Mouse (Mus musculus) embryonic fibroblast, embryonic 13.5 days (primary cell): ENCODE measurements around the gene Nucb2. TPM values are rescaled to one million over a fixed set of nuclear protein-coding genes. Genes with fewer than 3 reads are reported as not detected.

Experiments
- H3K27ac ChIP-seq: 2 replicates; pipeline ENCODE4 v1.5.1; 2012; ENCODE audit warnings: low read length, control low read depth, inconsistent platforms; ENCODE audit not compliant: insufficient read depth
- H3K4me1 ChIP-seq: 2 replicates; pipeline ENCODE4 v1.6.1; 2011; ENCODE audit warnings: low read length; ENCODE audit not compliant: control insufficient read depth, insufficient read depth
- H3K4me3 ChIP-seq: 2 replicates; pipeline ENCODE4 v1.5.1; 2011; ENCODE audit warnings: mild to moderate bottlenecking, control low read depth, low read length; ENCODE audit not compliant: insufficient read depth
- CTCF ChIP-seq: IDR thresholded peaks from 2 replicates; pipeline ENCODE4 v1.5.1; 2011; ENCODE audit warnings: mild to moderate bottlenecking, control low read depth, low read length, moderate library complexity, borderline replicate concordance; ENCODE audit not compliant: insufficient read depth
- POLR2A ChIP-seq: IDR thresholded peaks from 2 replicates; pipeline ENCODE4 v1.6.1; 2011; ENCODE audit warnings: low read depth, mild to moderate bottlenecking, control low read depth, low read length, moderate library complexity
- polyA plus RNA-seq: library from polyadenylated mRNA; stranded (reverse); fragments of >200 nt; gene quantifications from 2 replicates; pipeline ENCODE4 v1.2.4, GENCODE M21; 2011; ENCODE audit warnings: low read depth; ENCODE audit not compliant: missing spikeins, insufficient read length

Gene Nucb2
- polyA plus RNA-seq, 1 experiment = 39.8 TPM

DNA sequence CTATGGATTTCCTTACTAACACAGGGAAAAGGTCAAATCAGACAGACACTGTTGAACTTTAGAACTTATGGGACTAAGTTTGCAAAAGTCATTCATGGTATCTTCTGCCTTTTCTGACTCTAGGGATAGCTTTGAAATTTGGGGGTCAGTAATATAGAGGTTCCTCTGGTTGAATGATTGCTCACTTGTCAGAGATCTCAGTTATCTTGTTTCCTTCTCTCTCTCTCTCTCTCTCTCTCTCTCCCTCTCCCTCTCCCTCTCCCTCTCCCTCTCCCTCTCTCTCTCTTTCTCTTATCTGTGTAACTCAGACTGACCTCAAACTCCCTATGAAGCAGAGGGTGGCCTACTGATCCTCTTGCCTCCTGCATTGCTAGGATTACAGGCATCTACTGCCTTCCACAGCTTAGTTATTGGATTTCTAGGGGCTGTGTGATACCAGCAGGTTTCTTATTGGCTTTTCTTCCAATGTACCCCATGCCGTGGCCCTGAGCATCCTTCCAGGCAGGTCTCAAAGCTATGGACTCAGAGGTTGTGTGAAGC, 19.0 kb upstream of the Nucb2 start:
- no peak for TF ChIP-seq POLR2A
- no peak for TF ChIP-seq CTCF
- Histone ChIP-seq H3K4me1 (peaks cover 8% of the 10 kb centered on the region), H3K27ac (no peak overlapping the region), H3K4me3 (no peak overlapping the region)

DNA sequence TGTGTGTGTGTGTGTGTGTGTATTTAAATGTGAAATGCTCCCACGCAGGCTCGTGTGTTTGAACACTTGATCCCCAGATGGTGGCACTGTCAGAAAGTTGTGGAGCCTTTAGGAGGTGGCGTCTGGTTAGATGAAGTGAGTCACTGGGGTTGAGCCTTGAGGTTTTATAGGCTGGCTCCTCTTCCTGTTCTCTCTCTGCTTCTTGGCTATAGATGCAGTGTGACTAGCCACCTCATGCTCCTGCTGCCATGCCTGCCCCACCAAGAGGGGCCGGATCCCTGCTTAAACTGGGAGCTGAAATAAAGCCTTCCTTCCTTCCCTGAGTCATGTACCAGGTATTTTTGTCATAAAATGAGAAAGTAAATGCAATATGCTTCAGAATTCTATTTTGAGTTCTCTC, 13.1 kb upstream of the Nucb2 start:
- Histone ChIP-seq H3K27ac (no peak overlapping the region), H3K4me3 (no peak overlapping the region), H3K4me1 (peaks cover 5% of the 10 kb centered on the region; the same call in 1 of the 2 replicates)
- TF ChIP-seq CTCF (no peak), POLR2A (no peak)

DNA sequence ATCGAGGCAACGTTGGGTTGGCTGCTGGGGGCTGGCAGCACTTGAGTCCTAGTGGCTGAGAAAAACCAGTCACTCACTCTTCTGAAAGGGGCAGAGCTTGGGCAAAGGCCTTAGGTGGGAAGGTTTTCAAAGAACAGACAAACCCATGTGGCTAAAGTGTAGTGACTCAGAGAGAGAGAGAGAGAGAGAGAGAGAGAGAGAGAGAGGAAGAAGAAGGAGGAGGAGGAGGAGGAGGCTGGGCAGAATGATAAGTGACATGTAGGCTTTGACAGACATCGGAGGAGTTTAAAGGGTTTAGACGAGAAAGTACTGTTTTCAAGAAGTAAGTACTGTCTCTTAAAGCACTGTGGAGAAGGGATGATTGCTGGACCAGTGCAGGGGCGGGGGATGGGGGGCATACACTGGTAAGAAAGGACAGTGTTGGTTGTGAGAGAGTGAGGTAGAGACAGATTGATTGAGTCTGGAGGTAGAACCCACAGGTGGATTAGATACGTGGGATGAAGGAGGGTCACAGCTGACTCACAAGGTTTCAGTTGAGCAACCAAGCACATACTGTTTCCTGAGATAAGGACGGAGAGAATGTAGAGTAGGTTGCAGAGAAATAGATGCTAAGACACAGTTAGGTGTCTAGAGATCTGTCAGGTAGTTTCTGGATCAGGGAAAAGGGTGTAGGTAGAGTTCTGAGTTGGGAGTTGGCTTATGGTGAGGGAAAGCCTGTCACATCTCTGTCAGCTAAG, 10.7 kb upstream of the Nucb2 start:
- Histone ChIP-seq H3K4me3 (no peak overlapping the region), H3K27ac (no peak overlapping the region), H3K4me1 (no peaks in the 10 kb centered on the region)
- TF ChIP-seq POLR2A (no peak), CTCF (no peak)

DNA sequence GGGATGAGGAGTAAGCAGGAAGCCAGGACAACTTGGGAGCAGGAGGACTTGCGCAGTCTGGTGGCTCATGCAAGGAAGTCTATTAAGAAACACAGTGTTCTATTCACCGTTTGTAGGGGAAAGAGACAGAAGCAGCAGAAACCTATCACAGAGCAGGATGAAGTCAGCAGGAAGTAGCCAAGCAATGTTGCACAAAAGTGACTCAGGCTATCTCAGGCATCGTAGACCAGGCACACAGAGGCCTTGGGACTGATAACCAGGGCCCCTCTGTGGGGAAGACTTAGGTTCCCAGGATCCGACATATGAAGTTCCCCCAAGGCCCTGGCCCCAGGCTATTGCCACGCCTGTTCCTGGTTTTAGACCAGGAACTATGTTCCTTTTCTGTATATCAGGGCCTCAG, 9.6 kb upstream of the Nucb2 start:
- Histone ChIP-seq H3K4me1 (no peaks in the 10 kb centered on the region), H3K27ac (no peak overlapping the region), H3K4me3 (no peak overlapping the region)
- no peak for TF ChIP-seq CTCF
- no peak for TF ChIP-seq POLR2A

DNA sequence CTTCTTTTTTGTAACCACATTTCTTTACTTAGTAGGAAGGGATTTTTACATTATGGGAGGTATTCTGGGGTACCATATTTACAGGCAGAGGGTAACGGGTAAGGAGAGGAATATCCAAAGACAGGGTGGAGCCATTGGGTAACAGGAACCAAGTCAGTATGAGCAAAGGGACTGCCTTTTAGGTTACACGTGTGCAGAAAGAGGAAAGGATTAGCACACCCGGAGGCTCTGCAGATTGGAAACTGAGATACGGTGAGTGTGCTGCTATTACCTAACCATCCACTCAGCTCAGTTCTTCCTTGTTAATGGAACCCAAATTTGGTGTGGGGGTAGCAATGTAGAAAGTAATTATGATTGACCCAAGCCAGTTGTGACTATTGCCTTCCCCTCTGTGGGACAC, 7.4 kb upstream of the Nucb2 start:
- Histone ChIP-seq H3K27ac (no peak overlapping the region), H3K4me3 (no peak overlapping the region)

DNA sequence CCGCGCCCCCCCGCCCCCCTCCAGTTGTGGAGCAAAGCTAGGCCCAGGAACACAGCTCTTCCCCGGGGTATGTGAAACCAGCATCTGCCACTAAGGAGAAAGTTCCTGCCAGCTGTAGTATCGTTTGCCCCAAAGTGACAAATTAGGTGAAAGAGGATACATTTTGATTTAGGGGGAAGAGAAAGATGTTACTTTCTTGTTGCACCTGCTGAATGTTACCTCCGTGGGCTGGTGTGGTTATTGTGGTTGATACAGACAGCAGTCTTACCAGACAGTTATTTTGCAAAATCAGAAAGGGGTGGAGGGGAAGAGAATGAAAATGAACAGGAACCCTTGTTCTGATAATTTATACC, 625 bp downstream of the Nucb2 start:
- Histone ChIP-seq H3K4me3 (peak overlapping the region; percentile 78), H3K4me1 (no peaks in the 10 kb centered on the region), H3K27ac (no peak overlapping the region)
- TF ChIP-seq POLR2A (no peak), CTCF (no peak)

More for the DNA sequence above, 7.4 kb upstream of the Nucb2 start:
- no peak for TF ChIP-seq CTCF
- H3K4me1 ChIP-seq = no peaks in the 10 kb centered on the region

DNA sequence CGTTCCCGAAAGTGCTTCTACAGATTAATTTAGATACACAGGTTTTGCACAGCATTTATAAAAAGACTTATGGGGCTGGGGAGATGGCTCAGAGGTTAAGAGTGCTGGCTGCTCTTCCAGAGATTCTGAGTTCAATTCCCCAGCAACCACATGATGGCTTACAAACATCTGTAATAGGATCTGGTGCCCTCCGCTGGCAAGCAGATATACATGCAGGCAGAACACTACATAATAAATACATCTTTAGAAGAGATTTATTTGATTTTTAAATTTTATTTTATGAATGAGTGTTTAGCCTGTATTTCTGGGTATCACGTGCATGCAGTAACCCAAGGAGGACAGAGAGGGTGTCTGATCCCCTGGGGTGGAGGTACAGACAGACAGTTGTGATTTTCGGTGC, 9.9 kb downstream of the Nucb2 start:
- Histone ChIP-seq H3K27ac (no peak overlapping the region), H3K4me1 (peaks cover 4% of the 10 kb centered on the region; the same call in 1 of the 2 replicates), H3K4me3 (no peak overlapping the region)
- no peak for TF ChIP-seq POLR2A
- TF ChIP-seq CTCF = no peak

DNA sequence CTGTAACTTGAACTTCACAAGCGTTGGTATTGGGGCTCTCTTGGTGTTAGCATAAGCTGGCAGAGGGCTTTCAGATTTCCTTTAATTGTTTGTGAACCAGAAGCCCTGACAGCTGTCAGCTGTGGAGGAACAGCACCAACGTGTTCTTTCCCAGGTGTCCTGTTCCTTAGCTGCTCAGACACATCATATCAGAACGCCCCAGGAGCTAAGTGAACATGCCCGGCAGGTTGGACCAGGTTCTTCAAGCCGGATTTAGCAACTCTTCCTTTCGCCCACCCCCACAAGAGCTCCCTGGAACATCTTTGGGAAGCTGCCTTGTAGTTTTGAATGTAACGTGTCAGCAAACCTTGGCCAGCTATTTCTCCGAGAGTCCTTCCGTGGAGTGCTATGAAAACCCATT, 10.4 kb downstream of the Nucb2 start:
- Histone ChIP-seq H3K4me1 (peaks cover 4% of the 10 kb centered on the region; the same call in 1 of the 2 replicates), H3K27ac (no peak overlapping the region), H3K4me3 (no peak overlapping the region)
- TF ChIP-seq CTCF = no peak
- TF ChIP-seq POLR2A = no peak

DNA sequence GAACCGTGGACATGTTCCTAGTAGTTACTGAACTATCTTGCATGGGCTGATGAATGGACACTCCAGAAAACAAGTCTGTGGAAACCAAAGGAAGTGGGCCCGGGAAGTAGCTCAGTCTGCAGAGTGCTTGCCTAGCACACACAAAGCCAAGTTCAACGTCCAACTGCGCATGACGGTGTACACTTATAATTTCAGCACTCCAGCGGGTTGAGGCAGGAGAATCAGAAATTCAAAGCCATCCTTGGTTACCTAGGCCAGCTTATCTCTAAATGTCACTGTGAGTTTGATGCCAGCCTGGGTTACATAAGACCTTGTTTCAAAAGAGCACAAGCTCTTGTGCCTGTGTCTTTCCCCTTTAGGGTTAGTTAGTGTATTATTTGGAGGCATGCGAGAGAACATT, 10.9 kb downstream of the Nucb2 start:
- TF ChIP-seq CTCF (no peak), POLR2A (no peak)
- no peak overlapping the region for H3K4me3 ChIP-seq
- no peak overlapping the region for H3K27ac ChIP-seq

DNA sequence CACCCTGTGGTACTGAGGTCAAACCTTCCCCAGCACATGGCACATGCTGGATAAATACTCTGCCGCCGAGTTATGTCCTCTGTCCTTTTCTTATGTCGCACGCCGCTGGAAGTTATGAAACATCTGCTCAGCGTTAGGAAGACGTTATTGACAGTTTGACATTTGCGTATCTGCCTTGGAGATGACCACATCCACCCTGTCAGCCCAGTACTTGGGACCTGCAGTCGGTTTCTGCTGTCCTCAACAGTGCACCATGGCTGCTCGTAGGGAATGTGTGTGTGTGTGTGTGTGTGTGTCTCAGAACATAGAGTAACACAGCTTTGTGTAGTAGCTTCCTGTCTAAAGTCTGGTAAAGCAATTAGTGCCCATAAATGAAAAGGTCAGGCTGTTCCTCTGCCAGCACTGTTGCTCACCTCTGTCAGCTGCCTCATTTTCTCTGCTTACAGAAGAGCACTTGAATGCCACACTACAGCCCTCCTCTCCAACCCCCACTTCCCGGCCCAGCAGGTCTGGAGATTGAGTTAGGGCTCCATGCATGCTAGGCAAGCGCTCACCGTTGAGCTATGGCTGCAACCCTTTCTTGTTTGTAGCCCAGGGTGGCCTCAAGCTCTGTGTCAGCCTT, 11.5 kb downstream of the Nucb2 start:
- TF ChIP-seq POLR2A (no peak), CTCF (no peak)
- no peaks in the 10 kb centered on the region; the same call in 1 of the 2 replicates for H3K4me1 ChIP-seq
- H3K27ac ChIP-seq = no peak overlapping the region
- H3K4me3 ChIP-seq = no peak overlapping the region

More for the DNA sequence above, 10.9 kb downstream of the Nucb2 start:
- H3K4me1 ChIP-seq = peaks cover 4% of the 10 kb centered on the region; the same call in 1 of the 2 replicates
